Mouse (Mus musculus) midbrain, embryonic 11.5 days (tissue): ENCODE results near the gene Maz. TPM values are rescaled to one million over a fixed set of nuclear protein-coding genes. Genes with fewer than 3 reads are reported as not detected.

Experiments used
- ATAC-seq: fragments of 200-750 bp; cut with Nextera tagmentation; 2 replicates; pipeline ENCODE4 v1.8.0; 2017; ENCODE audit warnings: moderate TSS enrichment, moderate library complexity; ENCODE audit not compliant: low FRiP score
- DNase-seq: peaks from one replicate; pipeline ENCODE4 v3.0.0; 2015; ENCODE audit warnings: low spot score; ENCODE audit errors: missing footprints
- H3K27ac ChIP-seq: fragments of 300-500 bp; sonication (generic); 2 replicates; pipeline ENCODE4 v1.5.1; 2014; ENCODE audit warnings: low read depth, low read length
- H3K27me3 ChIP-seq: fragments of 300-500 bp; sonication (generic); 2 replicates; pipeline ENCODE4 v1.6.1; 2014; ENCODE audit warnings: mild to moderate bottlenecking, low read length, moderate library complexity, mixed read lengths; ENCODE audit not compliant: control insufficient read depth, insufficient read depth
- H3K36me3 ChIP-seq: fragments of 300-500 bp; sonication (generic); 2 replicates; pipeline ENCODE4 v1.6.1; 2014; ENCODE audit warnings: mild to moderate bottlenecking, low read length, moderate library complexity, mixed read lengths; ENCODE audit not compliant: control insufficient read depth, insufficient read depth
- H3K4me1 ChIP-seq: fragments of 300-500 bp; sonication (generic); 2 replicates; pipeline ENCODE4 v1.6.1; 2014; ENCODE audit warnings: low read length; ENCODE audit not compliant: control insufficient read depth, insufficient read depth
- H3K4me2 ChIP-seq: fragments of 300-500 bp; sonication (generic); 2 replicates; pipeline ENCODE4 v1.6.1; 2014; ENCODE audit warnings: mild to moderate bottlenecking, moderate library complexity
- H3K4me3 ChIP-seq: fragments of 300-500 bp; sonication (generic); 2 replicates; pipeline ENCODE4 v1.5.1; 2014; ENCODE audit warnings: low read depth, low read length
- H3K9ac ChIP-seq: fragments of 300-500 bp; sonication (generic); 2 replicates; pipeline ENCODE4 v1.6.1; 2014; ENCODE audit warnings: low read length
- H3K9me3 ChIP-seq: fragments of 300-500 bp; sonication (generic); 2 replicates; pipeline ENCODE4 v1.6.1; 2016; ENCODE audit warnings: low read length; ENCODE audit not compliant: control insufficient read depth
- WGBS: fragments of 180-500 bp; shearing (Covaris S2); extraction: QIAGEN DNeasy Blood & Tissue Kit; methylation state at CpG from one replicate; pipeline ENCODE4 v1.1.7; 2014; 5-methylcytosine and 5-hydroxymethylcytosine counted together
- polyA plus RNA-seq: library from polyadenylated mRNA; unstranded; fragments of >200 nt; fragmentation: Nextera tagmentation; extraction: Ambion mirVana; gene quantifications from 2 replicates; pipeline ENCODE4 v1.2.1, GENCODE M21; 2014

Gene Maz
- polyA plus RNA-seq = 64.3 and 80.7 TPM in 2 replicates

DNA sequence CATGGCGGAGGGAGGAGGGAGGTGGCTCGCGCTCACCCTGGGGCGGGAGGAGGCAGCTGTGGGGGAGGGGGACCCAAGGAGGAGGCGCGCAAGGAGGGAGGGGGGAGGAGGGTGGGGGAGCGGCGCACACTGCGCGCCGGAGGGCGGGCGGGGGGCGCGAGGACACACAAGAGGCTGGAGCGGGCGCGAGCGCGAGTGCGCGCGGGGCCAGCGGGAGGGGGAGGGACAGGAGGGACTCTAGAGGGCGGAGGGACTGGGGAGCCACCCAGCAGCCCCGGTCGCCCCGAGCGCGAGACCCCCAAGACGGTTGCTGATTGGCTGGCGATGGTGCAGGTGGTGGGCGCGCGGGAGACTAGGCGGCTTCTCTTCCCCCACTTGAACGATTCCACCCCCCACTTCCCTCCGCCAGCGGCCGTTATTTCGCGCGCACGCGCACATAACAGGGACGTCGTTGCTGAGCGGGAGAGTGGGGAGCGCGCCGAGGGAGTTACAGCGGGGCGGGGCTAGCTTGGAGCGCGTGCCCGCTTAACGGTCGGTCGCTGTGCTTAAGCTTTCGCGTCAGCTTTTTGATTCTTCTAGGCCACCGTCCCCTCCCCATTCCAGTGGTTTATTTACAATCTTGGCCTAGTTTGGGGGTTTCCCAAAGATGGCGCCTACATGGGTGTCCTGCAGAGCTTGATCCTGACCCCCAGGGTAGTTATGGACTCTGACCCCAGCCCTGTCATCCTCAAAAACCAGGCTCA lies at the start of gene Maz:
Gene Maz (minus strand): TSS at position 54 of the 743 bp plus-strand sequence.
- peak within 1 kb of the TSS; percentile 97 for H3K27ac ChIP-seq
- under 1% methylated on average over 49 of the region's 63 CpGs for WGBS
- peak within 1 kb of the TSS; percentile 100 for H3K9ac ChIP-seq
- no peaks in the 10 kb centered on the region for H3K9me3 ChIP-seq
- ATAC-seq = peak; percentile 93
- peak within 1 kb of the TSS; percentile 99 for H3K4me2 ChIP-seq
- DNase-seq = peak; percentile 100
- H3K27me3 ChIP-seq = no peaks in the 10 kb centered on the region
- H3K4me1 ChIP-seq = peaks cover 36% of the 10 kb centered on the region
- peaks cover 26% of the 10 kb centered on the region for H3K36me3 ChIP-seq
- H3K4me3 ChIP-seq = peak within 1 kb of the TSS; percentile 99

DNA sequence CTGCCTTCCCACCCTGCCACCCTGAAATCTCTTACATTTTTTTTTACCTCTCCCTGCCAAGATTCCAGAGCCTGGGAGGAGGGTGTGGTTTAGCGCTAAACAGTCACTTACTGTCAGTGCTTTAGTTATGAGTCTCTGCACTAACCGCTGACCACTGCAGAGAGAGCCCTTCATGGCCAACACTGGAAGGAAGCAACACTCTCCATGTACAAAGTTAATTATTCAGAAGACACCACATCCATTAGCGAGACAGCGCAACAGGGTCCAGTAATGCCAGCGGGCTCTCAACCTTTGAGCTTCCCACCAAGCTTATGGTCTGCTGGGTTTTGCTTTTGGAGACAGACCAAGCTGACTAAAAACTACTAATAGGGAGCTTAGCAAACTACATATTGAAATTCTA lies 49.4 kb upstream of the Maz start:
- ATAC-seq (no peak), DNase-seq (no peak)
- H3K9me3 ChIP-seq = no peaks in the 10 kb centered on the region
- WGBS = 92% methylated on average over 5 of the region's 5 CpGs
- no peak overlapping the region for H3K4me2 ChIP-seq
- H3K36me3 ChIP-seq = no peaks in the 10 kb centered on the region
- H3K4me1 ChIP-seq = no peaks in the 10 kb centered on the region
- no peak overlapping the region for H3K27ac ChIP-seq
- H3K4me3 ChIP-seq = no peak overlapping the region
- no peak overlapping the region for H3K9ac ChIP-seq
- no peaks in the 10 kb centered on the region for H3K27me3 ChIP-seq

DNA sequence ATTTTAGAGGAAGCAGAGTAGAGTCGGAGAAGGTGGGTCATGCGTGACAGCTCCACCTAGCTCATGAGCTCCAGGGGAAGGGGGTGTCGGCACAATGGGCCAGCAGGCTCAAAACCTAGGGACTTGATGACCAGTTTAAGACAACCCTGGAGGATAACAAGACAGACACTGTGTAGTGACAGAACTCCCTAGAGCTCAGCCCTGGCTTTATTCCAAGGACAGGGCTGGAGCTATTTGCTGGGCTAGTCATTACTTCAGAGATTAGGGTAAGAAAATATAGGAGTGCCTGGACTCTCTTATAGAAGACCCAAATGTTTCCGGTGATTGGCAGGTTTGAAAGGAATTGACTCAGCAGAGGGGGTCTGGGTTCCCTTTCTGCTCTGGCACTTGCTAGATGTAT lies 46.4 kb upstream of the Maz start:
- DNase-seq = no peak
- Histone ChIP-seq H3K4me3 (no peak overlapping the region), H3K27me3 (no peaks in the 10 kb centered on the region), H3K4me2 (no peak overlapping the region), H3K27ac (no peak overlapping the region), H3K9ac (no peak overlapping the region), H3K36me3 (no peaks in the 10 kb centered on the region), H3K9me3 (no peaks in the 10 kb centered on the region), H3K4me1 (no peaks in the 10 kb centered on the region)
- WGBS = 85% methylated on average over 4 of the region's 4 CpGs
- no peak for ATAC-seq

DNA sequence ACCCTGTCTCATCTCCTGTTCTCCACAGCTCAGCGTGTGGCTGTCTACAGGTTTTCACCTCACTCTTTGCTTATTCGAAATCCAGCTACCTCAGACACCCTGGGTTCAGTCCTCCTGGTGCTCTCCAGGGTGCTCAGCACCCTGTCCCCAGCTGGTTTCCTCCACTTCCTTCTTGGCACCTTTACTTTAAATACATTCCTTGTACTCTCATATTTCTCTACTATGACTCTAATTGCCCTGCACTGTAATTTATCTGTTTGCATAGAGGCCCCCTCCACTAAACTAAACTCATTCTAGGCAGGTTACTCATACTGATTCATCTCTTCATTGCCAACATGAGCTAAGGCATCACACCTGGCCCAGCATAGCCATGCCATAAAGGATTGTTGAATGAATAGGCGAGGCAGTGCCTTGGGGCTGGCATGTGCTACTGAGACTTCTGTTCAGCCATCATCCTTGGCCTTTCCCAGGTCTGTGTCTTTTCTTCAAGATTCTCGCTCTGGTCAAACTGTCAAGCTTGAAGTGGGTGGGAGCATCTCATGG lies 44.1 kb upstream of the Maz start:
- DNase-seq = no peak
- Histone ChIP-seq H3K27ac (no peak overlapping the region), H3K4me1 (no peaks in the 10 kb centered on the region), H3K4me2 (no peak overlapping the region), H3K36me3 (no peaks in the 10 kb centered on the region), H3K4me3 (no peak overlapping the region), H3K9ac (no peak overlapping the region), H3K9me3 (no peaks in the 10 kb centered on the region), H3K27me3 (no peaks in the 10 kb centered on the region)
- 79% methylated on average over 4 of the region's 4 CpGs for WGBS
- ATAC-seq = no peak

DNA sequence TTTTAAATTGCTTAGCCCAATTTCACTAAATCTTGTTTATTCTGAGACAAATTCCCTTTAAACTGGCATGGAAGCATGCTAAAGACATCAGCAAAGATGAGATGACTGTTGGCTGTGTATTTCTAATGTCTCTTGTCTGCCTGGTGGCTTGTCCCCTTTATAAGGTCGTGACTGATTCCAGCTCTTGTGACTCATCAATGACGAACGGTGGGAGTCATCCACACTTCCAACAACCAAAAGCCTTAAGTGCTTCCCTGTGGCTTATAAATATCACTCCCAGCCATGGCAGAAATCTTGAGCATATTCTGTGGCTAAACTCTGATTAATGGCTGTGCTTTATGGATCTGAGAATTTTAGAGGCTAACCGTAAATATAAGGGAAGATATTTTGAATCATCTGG lies 39.5 kb upstream of the Maz start:
- H3K4me3 ChIP-seq = no peak overlapping the region
- no peak for ATAC-seq
- WGBS = 88% methylated on average over 4 of the region's 4 CpGs

DNA sequence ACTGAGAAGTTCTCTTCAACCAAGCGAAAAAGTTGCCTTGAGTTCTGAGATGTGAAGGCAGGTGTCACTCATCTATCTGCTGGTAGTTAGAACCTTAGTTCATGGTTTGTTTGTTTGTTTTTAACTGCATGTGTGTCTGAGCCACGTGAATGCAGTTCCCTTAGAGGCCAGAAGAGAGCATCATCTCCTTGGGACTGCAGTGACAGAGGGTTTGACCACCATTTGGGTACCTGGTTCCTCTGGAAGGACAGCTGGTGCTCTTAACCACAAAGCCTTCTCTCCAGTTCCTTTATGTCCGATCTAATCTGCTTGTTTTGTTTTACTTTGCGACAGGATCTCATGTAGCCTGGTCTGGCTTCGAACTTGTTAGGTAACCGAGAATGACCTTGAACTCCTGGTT lies 38.7 kb upstream of the Maz start:
- ATAC-seq = no peak
- H3K27me3 ChIP-seq = no peaks in the 10 kb centered on the region
- H3K27ac ChIP-seq = no peak overlapping the region
- no peaks in the 10 kb centered on the region for H3K36me3 ChIP-seq
- no peaks in the 10 kb centered on the region for H3K9me3 ChIP-seq
- no peak overlapping the region for H3K9ac ChIP-seq
- H3K4me2 ChIP-seq = no peak overlapping the region
- H3K4me1 ChIP-seq = no peaks in the 10 kb centered on the region
- DNase-seq = no peak
- 90% methylated on average over 6 of the region's 6 CpGs for WGBS
- H3K4me3 ChIP-seq = no peak overlapping the region

More for the DNA sequence above, 39.5 kb upstream of the Maz start:
- Histone ChIP-seq H3K9me3 (no peaks in the 10 kb centered on the region), H3K27me3 (no peaks in the 10 kb centered on the region), H3K36me3 (no peaks in the 10 kb centered on the region), H3K9ac (no peak overlapping the region), H3K27ac (no peak overlapping the region), H3K4me1 (no peaks in the 10 kb centered on the region), H3K4me2 (no peak overlapping the region)
- DNase-seq = no peak

DNA sequence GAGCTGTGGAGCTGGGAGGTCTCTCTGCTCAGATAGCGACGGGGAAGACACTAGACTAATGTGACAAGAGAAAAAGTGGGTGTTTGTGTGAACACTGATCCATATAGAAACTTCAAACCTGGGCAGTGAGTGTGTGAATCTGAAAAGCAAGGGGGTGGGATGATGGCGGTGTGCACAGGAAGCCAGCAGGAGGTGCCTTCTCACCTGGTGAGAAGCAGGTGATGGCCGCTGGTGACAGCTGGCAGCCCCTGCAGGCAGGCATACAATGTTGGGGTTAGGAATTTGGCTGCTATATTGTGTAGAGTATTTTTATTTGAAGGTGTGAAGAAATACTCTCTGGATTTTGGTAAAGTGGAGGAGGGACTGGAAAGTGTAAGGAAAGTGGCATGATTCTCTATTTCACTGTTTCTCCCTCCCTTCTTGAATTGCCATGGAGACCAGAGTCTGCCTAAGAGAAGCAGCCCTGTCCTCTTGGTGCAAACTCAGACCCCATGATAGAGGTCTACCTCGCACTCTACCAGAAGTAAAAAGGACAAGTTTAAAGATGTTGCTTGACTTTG lies 28.3 kb upstream of the Maz start:
- Histone ChIP-seq H3K4me3 (no peak overlapping the region), H3K27ac (no peak overlapping the region), H3K9me3 (no peaks in the 10 kb centered on the region), H3K4me2 (no peak overlapping the region), H3K4me1 (no peaks in the 10 kb centered on the region), H3K36me3 (no peaks in the 10 kb centered on the region), H3K27me3 (no peaks in the 10 kb centered on the region), H3K9ac (no peak overlapping the region)
- WGBS = 77% methylated on average over 5 of the region's 5 CpGs
- ATAC-seq (no peak), DNase-seq (no peak)

DNA sequence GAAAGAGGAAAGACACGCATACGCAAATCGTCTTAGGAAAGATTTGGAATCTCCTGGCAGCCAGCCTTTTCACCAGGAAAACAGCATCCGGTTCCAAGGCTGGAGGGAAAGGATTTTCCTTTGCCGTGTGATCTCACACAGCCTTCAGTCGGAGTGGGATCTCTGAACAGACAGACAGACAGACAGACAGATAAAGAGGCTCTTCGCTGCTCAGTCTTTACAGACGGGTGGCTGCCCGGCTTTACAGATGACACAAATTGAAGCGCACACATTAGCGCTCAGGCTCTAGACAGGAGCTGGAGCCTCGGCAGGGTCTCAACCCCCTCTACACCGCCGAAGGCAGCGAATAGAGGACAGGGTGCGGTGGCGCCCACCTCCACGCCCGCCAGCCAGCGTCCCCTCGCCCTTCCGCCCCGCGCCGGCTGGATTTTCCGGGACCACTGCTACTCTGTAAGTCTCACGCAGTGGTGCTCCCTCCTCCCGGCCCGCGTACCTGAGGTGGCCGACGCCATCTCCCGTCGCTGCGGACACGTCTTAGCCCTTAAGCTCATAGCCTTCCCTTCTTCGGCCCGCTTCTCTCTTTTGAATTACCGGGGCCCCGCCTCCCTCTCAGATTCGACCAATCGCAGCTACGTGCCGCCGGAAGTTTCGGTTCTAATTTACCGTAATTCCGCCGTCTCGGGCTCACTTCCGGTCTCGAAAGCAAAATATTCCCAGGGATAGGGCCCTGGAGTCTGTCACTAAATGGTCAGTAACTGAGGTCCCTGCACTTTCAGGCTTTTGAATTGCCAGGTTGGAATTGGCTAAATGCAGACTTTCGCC lies 15.2 kb upstream of the Maz start, which contains the start of gene Kif22:
Gene Kif22 (minus strand): TSS at position 621 of the 822 bp plus-strand sequence.
- DNase-seq (peak; percentile 98), ATAC-seq (peak; percentile 82)
- Histone ChIP-seq H3K4me1 (peaks cover 11% of the 10 kb centered on the region), H3K27ac (no peak within 1 kb of the TSS; the same call in 1 of the 2 replicates), H3K4me3 (peak within 1 kb of the TSS; percentile 95), H3K27me3 (no peaks in the 10 kb centered on the region), H3K36me3 (no peaks in the 10 kb centered on the region; the same call in 1 of the 2 replicates), H3K9ac (peak within 1 kb of the TSS; percentile 93), H3K9me3 (no peaks in the 10 kb centered on the region), H3K4me2 (peak within 1 kb of the TSS; percentile 84)
- under 1% methylated on average over 53 of the region's 53 CpGs for WGBS
